Mouse (Mus musculus): ENCODE measurements around the gene Casp7. TPM values are rescaled to one million over a fixed set of nuclear protein-coding genes. Genes with fewer than 3 reads are reported as not detected.
"Not testable (repeated sequence)": the region's sequence is repeated elsewhere in the genome, so short reads cannot be mapped to it uniquely, and the experiment has no call there.

Gene Casp7
- polyA plus RNA-seq (2015; fragmentation: Nextera tagmentation; extraction: Ambion mirVana) = 22.0 and 23.5 TPM in 2 replicates

DNA sequence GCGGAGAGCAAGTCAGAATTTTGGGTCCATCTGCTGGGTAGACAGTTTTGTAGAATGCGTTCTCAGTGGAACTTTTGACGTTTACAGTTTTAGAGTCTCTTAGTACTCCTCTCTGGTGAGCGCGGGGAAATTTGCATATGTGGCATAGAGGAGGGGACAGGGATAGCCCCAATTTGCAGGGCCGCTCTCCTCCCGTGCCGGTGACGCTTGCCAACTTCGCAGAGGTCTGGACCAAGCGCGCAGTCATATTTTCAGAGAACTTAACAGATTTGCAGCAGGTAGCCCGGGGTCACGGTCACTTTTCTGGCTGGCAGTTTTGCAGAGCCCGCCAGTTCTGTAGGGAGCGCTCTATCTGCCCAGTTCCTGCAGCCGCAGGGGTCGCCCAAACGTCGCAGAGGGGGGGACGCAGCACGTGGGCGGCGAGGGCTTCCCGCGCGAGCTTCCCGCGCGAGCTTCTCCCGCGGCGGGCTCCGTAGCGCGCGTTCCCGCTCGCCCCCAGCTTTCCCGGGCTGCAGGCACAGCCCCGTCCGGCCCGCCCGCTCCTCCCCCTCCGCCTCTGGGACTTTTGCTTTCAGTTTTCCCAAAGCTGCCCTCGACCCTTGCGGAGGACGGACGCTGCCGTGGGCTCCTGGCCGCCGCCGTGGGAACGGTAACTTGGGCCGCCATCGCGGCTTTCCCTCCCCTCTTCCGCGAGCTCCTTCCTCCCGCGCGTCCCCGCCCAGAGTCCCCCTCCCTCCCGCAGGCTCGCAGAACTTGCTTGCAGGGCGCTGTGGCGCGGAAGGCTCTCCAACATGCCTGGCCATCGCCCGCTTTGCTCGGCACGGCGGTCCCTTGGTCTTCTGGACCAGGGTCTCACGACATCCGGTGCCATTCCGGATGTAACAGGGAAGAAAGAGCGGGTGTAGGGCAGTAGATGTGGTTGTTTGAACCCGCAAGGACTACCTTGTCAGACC, at the start of gene Casp7:
TSS of gene Casp7 (plus strand) at position 461 of the 953 bp plus-strand sequence.
- no peaks in the 10 kb centered on the region for H3K36me3 ChIP-seq (replicated peaks)
- ATAC-seq (replicated peaks) = peak; percentile 62
- H3K9ac ChIP-seq = peak within 1 kb of the TSS; percentile 64
- WGBS = under 1% methylated on average over 78 of the region's 78 CpGs
- H3K4me1 ChIP-seq = peaks cover 17% of the 10 kb centered on the region
- H3K9me3 ChIP-seq = no peaks in the 10 kb centered on the region
- H3K27ac ChIP-seq = peak within 1 kb of the TSS; percentile 68
- H3K4me3 ChIP-seq = peak within 1 kb of the TSS; percentile 81
- peaks cover 19% of the 10 kb centered on the region for H3K27me3 ChIP-seq (replicated peaks)
- peak within 1 kb of the TSS; percentile 99 for H3K4me2 ChIP-seq

DNA sequence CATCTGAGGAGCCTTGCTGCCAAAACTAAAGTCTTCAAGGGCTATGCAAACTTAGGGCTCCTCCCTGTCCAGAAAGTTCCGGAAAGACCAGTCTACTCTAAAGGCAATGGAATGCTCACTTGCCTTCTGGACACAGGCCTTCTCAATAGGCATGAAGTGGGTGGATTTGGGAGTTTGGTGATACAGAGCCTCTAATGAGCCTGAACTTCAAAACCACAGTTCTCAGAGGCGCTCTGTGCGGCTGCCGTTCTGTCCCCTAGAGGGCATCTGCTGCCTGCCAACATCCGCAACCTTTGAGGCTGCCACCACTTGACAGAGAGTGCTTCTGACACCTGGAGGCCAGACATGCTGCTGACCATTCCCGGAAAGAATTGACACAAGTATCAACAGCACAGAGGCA, 47.6 kb upstream of the Casp7 start:
- Histone ChIP-seq H3K9ac (no peak overlapping the region), H3K27ac (peak overlapping the region; percentile 10; the same call in 1 of the 2 replicates), H3K4me1 (peaks cover 11% of the 10 kb centered on the region), H3K27me3 (replicated peaks) (no peaks in the 10 kb centered on the region), H3K4me2 (no peak overlapping the region), H3K9me3 (no peaks in the 10 kb centered on the region), H3K4me3 (no peak overlapping the region), H3K36me3 (replicated peaks) (no peaks in the 10 kb centered on the region)
- no peak for ATAC-seq (replicated peaks)
- WGBS = 38% methylated on average over 6 of the region's 6 CpGs

DNA sequence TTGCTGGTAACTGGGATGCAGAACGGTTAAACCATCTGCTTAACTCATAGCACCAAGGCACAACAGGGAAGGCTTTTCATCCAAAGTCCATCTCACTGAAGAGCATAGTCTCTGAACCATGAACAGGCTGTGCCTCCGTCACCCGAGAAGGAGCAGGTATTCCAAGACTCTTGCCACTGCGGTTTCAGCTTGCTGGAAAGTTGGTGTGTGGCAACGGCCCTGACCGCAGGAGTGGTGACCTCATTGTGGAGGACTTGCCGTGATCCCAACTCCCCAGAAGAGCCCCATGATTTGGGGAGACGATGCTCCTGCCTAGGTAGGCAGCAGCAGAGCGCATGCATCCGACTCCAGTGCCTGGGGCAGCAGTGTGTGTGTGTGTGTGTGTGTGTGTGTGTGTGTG, 43.2 kb upstream of the Casp7 start:
- Histone ChIP-seq H3K4me1 (no peaks in the 10 kb centered on the region), H3K9me3 (no peaks in the 10 kb centered on the region), H3K9ac (no peak overlapping the region), H3K27ac (no peak overlapping the region), H3K4me3 (no peak overlapping the region), H3K27me3 (replicated peaks) (no peaks in the 10 kb centered on the region), H3K4me2 (no peak overlapping the region), H3K36me3 (replicated peaks) (no peaks in the 10 kb centered on the region)
- ATAC-seq (replicated peaks) = no peak
- 89% methylated on average over 10 of the region's 10 CpGs for WGBS

DNA sequence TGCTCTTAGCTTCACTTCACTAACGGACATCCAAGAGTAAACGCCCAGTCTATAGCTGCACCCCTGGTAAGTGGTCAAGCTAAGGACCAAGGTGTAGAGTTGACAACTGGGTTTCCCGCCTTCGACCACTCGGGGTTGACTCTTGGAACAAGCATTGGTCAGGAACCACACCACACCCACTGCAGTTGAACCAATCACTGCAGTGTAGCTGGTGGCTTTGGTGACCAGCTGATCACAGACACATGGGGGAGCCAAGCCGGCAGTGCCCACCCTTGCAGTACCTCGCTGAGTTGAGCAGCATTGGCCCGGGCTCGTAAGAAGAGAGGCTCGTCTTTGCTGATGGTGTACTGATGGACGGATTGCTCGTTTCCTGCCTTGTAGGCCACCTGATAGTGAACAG, 41.7 kb upstream of the Casp7 start:
- H3K4me1 ChIP-seq = no peaks in the 10 kb centered on the region
- H3K27ac ChIP-seq = no peak overlapping the region
- no peaks in the 10 kb centered on the region for H3K36me3 ChIP-seq (replicated peaks)
- H3K9ac ChIP-seq = no peak overlapping the region
- no peaks in the 10 kb centered on the region for H3K27me3 ChIP-seq (replicated peaks)
- H3K9me3 ChIP-seq = no peaks in the 10 kb centered on the region
- H3K4me3 ChIP-seq = no peak overlapping the region
- ATAC-seq (replicated peaks) = no peak
- WGBS = 91% methylated on average over 12 of the region's 12 CpGs
- H3K4me2 ChIP-seq = no peak overlapping the region

DNA sequence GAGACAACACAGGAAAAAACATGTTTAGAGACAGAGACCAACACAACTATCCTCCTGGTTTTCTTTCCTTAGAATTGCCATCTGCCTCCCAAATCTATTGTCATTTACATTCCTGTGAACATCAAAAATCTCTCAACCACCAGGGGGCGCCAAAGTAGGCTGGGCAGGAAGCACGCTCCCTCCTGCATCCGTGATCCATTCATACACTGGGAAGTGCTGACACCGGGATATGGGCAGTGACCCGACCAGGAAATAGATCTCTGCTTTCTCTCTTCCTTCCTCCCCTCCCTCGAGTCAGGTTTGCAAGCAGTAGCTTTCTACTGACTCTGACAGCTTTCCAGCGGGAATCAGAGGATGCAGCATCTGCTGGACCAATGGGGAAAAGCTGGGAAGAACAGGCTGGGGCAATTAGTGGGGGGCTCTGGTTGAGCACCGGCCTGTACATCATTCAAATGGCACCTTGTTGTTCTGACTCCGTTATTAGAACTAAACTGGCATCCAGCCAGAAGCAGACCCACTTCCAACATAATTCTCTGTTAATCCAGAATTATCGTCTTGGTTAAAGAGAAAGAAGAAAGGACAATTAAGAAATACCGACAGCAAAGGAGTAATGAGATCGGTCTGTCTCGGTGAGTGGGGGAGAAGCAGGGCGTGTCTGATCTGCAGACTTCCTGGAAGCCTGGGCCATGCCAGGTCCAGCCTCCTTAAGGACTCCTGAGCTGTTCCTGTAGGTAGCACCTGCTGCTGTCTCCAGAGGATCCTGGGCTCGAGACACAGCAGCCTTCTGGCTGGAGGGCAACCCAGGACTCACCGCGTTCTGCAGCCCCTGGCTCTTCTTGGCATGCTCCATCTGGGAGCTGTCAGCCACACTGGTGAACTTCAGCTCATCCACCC, 40.2 kb upstream of the Casp7 start:
- Histone ChIP-seq H3K27me3 (replicated peaks) (no peaks in the 10 kb centered on the region), H3K4me3 (no peak overlapping the region), H3K9me3 (no peaks in the 10 kb centered on the region), H3K4me1 (no peaks in the 10 kb centered on the region), H3K4me2 (no peak overlapping the region), H3K9ac (no peak overlapping the region), H3K27ac (no peak overlapping the region), H3K36me3 (replicated peaks) (no peaks in the 10 kb centered on the region)
- 38% methylated on average over 17 of the region's 17 CpGs for whole genome bisulfite sequencing
- no peak for ATAC-seq (replicated peaks)

DNA sequence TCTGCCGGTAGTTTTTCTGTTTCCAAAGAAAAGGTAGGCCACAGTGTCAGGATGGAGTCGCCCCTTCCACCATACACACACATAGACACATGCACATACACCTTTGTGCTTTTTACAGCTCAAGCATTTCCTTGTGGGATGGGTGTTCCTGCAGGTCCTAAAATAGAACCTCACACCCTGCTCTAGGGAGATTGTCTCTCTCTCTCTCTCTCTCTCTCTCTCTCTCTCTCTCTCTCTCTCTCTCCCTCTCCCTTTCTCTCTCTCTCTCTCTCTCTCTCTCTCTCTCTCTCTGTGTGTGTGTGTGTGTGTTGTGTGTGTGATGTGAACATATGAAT, 39.6 kb upstream of the Casp7 start:
- 78% methylated on average over 2 of the region's 2 CpGs for WGBS
- ATAC-seq (replicated peaks); H3K4me2 ChIP-seq; H3K9me3 ChIP-seq; H3K27me3 ChIP-seq (replicated peaks); H3K4me3 ChIP-seq; H3K9ac ChIP-seq; H3K27ac ChIP-seq; H3K4me1 ChIP-seq; H3K36me3 ChIP-seq (replicated peaks): not testable (repeated sequence)

DNA sequence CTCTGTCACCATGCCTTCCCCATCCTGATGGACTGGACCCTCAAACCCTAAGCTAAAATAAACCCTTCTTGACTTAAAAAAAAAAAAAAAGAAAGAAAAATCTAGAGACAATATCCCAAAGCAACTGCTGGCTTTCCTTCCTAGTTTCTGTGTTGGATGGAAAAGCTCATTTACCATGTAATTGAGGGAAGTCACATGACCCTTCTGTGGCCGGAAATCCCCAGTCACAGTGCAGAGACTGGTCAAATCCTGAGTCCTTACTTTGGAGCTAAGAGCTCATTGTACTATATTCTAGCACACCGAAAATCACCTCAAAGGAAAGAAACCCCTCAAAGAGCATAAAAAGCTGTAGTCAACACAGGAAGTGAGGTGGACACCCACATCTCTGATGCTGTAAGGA, 38.0 kb upstream of the Casp7 start:
- ATAC-seq (replicated peaks) = no peak
- no peaks in the 10 kb centered on the region for H3K27me3 ChIP-seq (replicated peaks)
- no peaks in the 10 kb centered on the region for H3K9me3 ChIP-seq
- H3K27ac ChIP-seq = no peak overlapping the region
- H3K4me1 ChIP-seq = 0 out of 2 replicates have a peak, but pooled peaks cover 2% of the 10 kb centered on the region
- H3K4me3 ChIP-seq = no peak overlapping the region
- 71% methylated on average over 2 of the region's 2 CpGs for WGBS
- H3K9ac ChIP-seq = no peak overlapping the region
- H3K4me2 ChIP-seq = no peak overlapping the region
- H3K36me3 ChIP-seq (replicated peaks) = no peaks in the 10 kb centered on the region

DNA sequence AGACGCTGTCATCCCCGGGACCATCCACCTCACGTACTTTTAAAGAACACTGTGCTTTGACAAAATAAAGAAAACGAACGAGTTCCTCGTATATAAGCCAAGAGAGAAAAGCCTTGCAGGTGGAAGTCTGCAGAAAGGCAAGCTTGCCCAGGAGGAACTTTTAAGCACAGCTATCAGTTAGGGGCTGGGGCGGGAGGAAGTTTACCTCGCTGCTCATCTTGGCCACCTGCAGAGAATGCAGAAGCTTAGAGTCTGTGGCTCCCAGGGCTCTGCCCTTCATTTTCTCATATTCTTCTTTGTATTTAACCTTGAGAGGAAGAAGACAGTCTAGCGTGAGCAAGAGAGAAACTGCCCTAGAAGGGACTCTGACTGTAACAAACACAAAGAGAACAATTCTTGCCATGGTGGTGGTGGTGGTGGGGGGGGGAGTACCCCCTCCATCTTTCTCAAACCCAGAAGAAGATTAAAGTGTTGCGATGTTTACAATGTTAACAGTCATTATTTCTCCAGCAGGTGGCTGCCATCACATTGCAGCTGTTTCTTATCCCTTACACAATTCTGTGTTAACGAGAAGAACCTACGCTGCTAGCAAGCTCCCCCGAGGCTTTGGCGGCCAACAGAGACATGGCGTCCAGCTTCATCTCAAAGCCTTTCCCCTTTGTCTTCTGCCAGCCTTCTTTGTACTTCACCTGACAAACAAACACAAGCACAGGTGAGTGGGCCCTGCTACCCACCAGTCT, 33.0 kb upstream of the Casp7 start:
- Histone ChIP-seq H3K4me2 (no peak overlapping the region), H3K27ac (no peak overlapping the region), H3K36me3 (replicated peaks) (no peaks in the 10 kb centered on the region), H3K9ac (no peak overlapping the region), H3K4me1 (0 out of 2 replicates have a peak, but pooled peaks cover 2% of the 10 kb centered on the region), H3K27me3 (replicated peaks) (no peaks in the 10 kb centered on the region), H3K4me3 (no peak overlapping the region), H3K9me3 (no peaks in the 10 kb centered on the region)
- WGBS = 62% methylated on average over 15 of the region's 15 CpGs
- no peak for ATAC-seq (replicated peaks)

DNA sequence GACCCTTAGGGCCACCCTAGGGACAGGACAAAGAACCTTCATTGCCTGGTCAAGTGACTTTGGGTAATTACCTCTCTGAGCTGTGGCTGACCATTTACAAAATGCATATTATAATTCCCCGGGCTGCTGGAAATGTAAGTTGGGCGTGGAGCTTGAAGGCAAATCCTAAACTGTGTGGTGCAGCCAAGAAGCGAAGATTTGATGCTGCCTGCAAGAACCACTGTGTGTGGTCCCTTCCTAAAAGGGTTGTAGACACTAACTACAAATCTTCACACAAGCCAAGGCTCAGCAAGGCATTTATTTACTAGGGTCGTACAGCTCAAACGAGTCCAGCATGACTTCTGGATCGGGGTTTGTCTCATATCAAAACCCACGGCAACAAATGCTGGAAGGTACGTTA, 32.4 kb upstream of the Casp7 start:
- no peaks in the 10 kb centered on the region for H3K36me3 ChIP-seq (replicated peaks)
- H3K4me3 ChIP-seq = no peak overlapping the region
- H3K4me2 ChIP-seq = no peak overlapping the region
- H3K27me3 ChIP-seq (replicated peaks) = no peaks in the 10 kb centered on the region
- WGBS = 87% methylated on average over 8 of the region's 8 CpGs
- H3K9ac ChIP-seq = no peak overlapping the region
- H3K9me3 ChIP-seq = no peaks in the 10 kb centered on the region
- no peak overlapping the region for H3K27ac ChIP-seq
- no peak for ATAC-seq (replicated peaks)
- H3K4me1 ChIP-seq = 0 out of 2 replicates have a peak, but pooled peaks cover 4% of the 10 kb centered on the region

DNA sequence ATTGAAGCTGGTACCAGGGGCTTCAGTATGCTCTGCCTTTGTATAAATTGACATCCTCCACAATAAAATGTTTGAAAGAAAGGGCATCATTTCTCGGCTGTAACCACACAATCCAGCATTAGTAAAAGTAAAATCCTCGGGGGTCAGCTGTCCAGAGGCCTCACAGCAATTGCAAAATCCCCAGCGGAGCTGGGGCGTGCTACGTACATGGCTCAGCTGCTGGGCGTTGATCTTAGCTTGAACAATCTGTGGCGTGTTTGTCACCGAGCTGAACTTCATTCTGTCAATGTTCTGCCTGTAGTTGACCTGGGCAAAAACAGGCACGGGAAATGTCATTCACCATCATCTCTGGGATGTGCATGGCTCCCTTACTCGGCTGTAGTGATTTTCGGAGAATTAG, 30.8 kb upstream of the Casp7 start:
- Histone ChIP-seq H3K9me3 (no peaks in the 10 kb centered on the region), H3K4me1 (0 out of 2 replicates have a peak, but pooled peaks cover 4% of the 10 kb centered on the region)
- no peak for ATAC-seq (replicated peaks)

DNA sequence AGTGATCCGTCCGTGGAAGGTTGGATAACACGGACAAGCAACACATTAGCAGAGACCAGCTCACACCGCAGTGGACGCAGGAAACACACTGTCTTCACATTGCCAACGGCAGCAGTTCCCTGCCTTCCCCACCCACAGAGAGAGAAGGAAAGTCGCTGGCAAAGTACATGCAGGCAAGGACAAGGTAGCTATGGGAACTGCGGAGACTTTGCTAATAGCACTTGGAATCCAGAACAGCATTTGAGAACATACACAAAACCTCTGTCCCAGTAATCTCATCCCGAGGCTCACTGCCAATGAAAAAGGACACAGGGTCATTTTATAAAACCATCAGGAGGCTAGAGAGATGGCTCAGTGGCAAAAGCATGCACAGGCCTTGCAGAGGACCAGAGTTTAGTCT, 30.3 kb upstream of the Casp7 start:
- Histone ChIP-seq H3K9ac (no peak overlapping the region), H3K4me1 (0 out of 2 replicates have a peak, but pooled peaks cover 4% of the 10 kb centered on the region), H3K4me2 (no peak overlapping the region), H3K9me3 (no peaks in the 10 kb centered on the region), H3K27ac (no peak overlapping the region), H3K4me3 (no peak overlapping the region), H3K36me3 (replicated peaks) (no peaks in the 10 kb centered on the region), H3K27me3 (replicated peaks) (no peaks in the 10 kb centered on the region)
- WGBS = 77% methylated on average over 9 of the region's 9 CpGs
- no peak for ATAC-seq (replicated peaks)

More for the DNA sequence above, 30.8 kb upstream of the Casp7 start:
- H3K4me3 ChIP-seq = no peak overlapping the region
- WGBS = 75% methylated on average over 11 of the region's 11 CpGs
- H3K9ac ChIP-seq = no peak overlapping the region
- no peak overlapping the region for H3K4me2 ChIP-seq
- no peak overlapping the region for H3K27ac ChIP-seq
- no peaks in the 10 kb centered on the region for H3K27me3 ChIP-seq (replicated peaks)
- H3K36me3 ChIP-seq (replicated peaks) = no peaks in the 10 kb centered on the region

DNA sequence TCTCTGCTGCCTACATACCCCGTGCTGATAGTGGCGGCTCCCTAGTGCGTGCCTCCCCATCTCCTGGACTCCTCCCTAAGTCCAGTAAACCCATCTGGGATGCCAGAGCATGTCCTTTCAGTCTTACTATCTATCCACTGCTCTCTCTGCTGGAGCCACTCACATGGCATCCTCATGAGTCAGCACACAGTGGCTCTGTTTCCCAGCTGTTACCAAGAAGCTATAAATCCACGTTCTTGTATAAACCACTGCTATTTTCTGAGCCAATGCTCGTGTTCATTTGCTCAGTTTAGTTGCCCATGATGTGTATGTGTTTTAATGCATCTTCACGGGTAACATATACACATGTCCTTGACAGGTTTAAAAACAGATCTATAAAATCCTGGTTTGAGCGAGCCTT, 29.2 kb upstream of the Casp7 start:
- WGBS = 92% methylated on average over 7 of the region's 7 CpGs
- Histone ChIP-seq H3K4me3 (no peak overlapping the region), H3K27ac (no peak overlapping the region), H3K9me3 (no peaks in the 10 kb centered on the region), H3K4me1 (0 out of 2 replicates have a peak, but pooled peaks cover 4% of the 10 kb centered on the region), H3K4me2 (no peak overlapping the region), H3K9ac (no peak overlapping the region), H3K36me3 (replicated peaks) (no peaks in the 10 kb centered on the region), H3K27me3 (replicated peaks) (no peaks in the 10 kb centered on the region)
- no peak for ATAC-seq (replicated peaks)
